ENCODE assay signal across 16 mouse cellular contexts in genomic region chr14:71564816-71565215, GRCm38 (mm10).
DNase-seq lines count a peak whose midpoint lies in the region.
"Had no signal": no experiment of that assay in that cellular context is flagged by ENCODE, and none has a peak within 500 bp of the region (broad histone marks: within the 10 kb centered on the region; RNA-seq: fewer than 3 reads in every experiment).

No protein-coding gene starts in this region.

- intact Hi-C loops in left cerebral cortex, postnatal 4 days (cut with DNase I) = no loop called here

- peak; percentile 25 to 53 for DNase-seq in adrenal gland, postnatal 36 days
- DNase-seq in adrenal gland, adult 18-20 months (ENCODE audit: low spot score in 2 of 2) = no peak
- DNase-seq in MN1 (ENCODE audit: low spot score) (peak; percentile 73), adipocyte (ENCODE audit: low spot score) (no peak)
- peak; percentile 31 for DNase-seq in brain, adult 2 months (ENCODE audit: low read depth, low spot score)
- no peak for DNase-seq in left cerebral cortex, postnatal 4 days
- DNase-seq: adrenal gland, postnatal 10 days; B cell, adult 2 months; cerebellum, adult 18-20 months; cerebellum, adult 9-10 months; gastrocnemius, postnatal 10 days; gastrocnemius, postnatal 36 days; heart, adult 2 months; heart, postnatal 14 days; heart, postnatal 4 days; kidney, adult 18-20 months had no signal

Comparison
In these comparisons a context has a peak if more than half of its experiments do, and no peak if none do; other contexts are left out.
1. DNase-seq: peak in adrenal gland, postnatal 36 days (2 of 2), MN1 (single experiment) and brain, adult 2 months (single experiment); none in adrenal gland, adult 18-20 months (0 of 2), left cerebral cortex, postnatal 4 days (single experiment) and adipocyte (single experiment).